Mouse (Mus musculus): ENCODE measurements around the gene Scn11a.

Gene Scn11a

DNA sequence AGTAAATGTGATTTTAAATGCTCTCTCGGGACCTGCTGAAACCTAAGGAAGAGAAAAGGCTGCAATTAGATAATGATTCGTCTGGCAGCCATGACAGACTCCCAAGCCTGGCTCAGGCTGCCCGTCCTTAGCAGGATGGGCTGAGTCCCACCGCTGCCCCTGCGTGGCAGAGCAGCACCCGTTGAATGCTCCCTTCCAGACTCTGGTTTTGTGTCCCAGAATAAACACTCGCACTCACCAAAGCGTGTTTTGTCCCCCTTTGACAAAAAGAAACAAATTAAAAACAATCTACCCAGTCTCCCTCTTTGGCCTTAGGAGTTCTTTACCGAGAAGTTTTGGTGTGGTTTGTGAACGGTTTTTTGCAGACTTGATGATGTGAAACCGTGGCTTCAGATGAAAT, 106.0 kb downstream of the Scn11a start, which contains the start of gene Scn10a:
Gene Scn10a, minus strand, starts transcription at position 101 of the 400 bp plus-strand sequence.
- in situ Hi-C loops (cut with MboI; ENCODE audit: low pct_unique_long_range_greater_than_20kb in 1 of 2, low sequenced_read_pairs in 2 of 2, unreplicated experiment in 1 of 2): no loop called here

GRCm38 (mm10) chr9:119706700-119707099, 118.6 kb downstream of the Scn11a start:
- in situ Hi-C loops (cut with MboI; ENCODE audit: low pct_unique_long_range_greater_than_20kb in 1 of 2, low sequenced_read_pairs in 2 of 2, unreplicated experiment in 1 of 2): no loop called here
